Mouse (Mus musculus): ENCODE measurements around the gene Ddx17. TPM values are rescaled to one million over a fixed set of nuclear protein-coding genes. Genes with fewer than 3 reads are reported as not detected.
A peak's percentile ranks its signal among the peaks of the same experiment; 100 is the strongest.

Gene Ddx17
- polyA plus RNA-seq, 1 experiment: 414 TPM

GRCm38 (mm10) chr15:79516171-79517096 lies 30.1 kb downstream of the Ddx17 start, which contains the start of gene Kdelr3:
Kdelr3 (plus strand) TSS chr15:79516411.
- H3K4me3 ChIP-seq (replicated peaks; ENCODE audit: insufficient read depth, low read depth, low read length): peak within 1 kb of the TSS; percentile 52
- TF ChIP-seq CTCF (IDR thresholded peaks at IDR 0.05; ENCODE audit: borderline replicate concordance, insufficient read depth, low read depth, low read length) (no peak), POLR2A (IDR thresholded peaks at IDR 0.05; ENCODE audit: borderline replicate concordance, insufficient read depth, low read length) (no peak)
- no peak within 1 kb of the TSS for H3K27ac ChIP-seq (ENCODE audit: insufficient read depth, low read length)
- under 1% methylated on average over 70 of the region's 71 CpGs for WGBS
- DNase-seq: peak; percentile 38 to 46
- H3K27me3 ChIP-seq (ENCODE audit: control insufficient read depth, insufficient read depth, low read length): no peaks in the 10 kb centered on the region; the same call in 1 of the 2 replicates
- H3K4me1 ChIP-seq (ENCODE audit: control insufficient read depth, insufficient read depth, low read length): peaks cover 12% of the 10 kb centered on the region

GRCm38 (mm10) chr15:79513940-79514339 lies 32.6 kb downstream of the Ddx17 start:
- 23% methylated on average over 9 of the region's 9 CpGs for WGBS
- H3K4me1 ChIP-seq (ENCODE audit: control insufficient read depth, insufficient read depth, low read length): peaks cover 12% of the 10 kb centered on the region

GRCm38 (mm10) chr15:79511553-79512320 lies 34.8 kb downstream of the Ddx17 start:
- peak overlapping the region; percentile 56 for H3K4me3 ChIP-seq (replicated peaks; ENCODE audit: insufficient read depth, low read depth, low read length)
- WGBS: 6% methylated on average over 61 of the region's 61 CpGs
- H3K4me1 ChIP-seq (ENCODE audit: control insufficient read depth, insufficient read depth, low read length): peaks cover 2% of the 10 kb centered on the region; the same call in 1 of the 2 replicates
- H3K27ac ChIP-seq (ENCODE audit: insufficient read depth, low read length): no peak overlapping the region
- no peak for TF ChIP-seq POLR2A (IDR thresholded peaks at IDR 0.05; ENCODE audit: borderline replicate concordance, insufficient read depth, low read length)
- TF ChIP-seq CTCF (IDR thresholded peaks at IDR 0.05; ENCODE audit: borderline replicate concordance, insufficient read depth, low read depth, low read length): no peak
- H3K27me3 ChIP-seq (ENCODE audit: control insufficient read depth, insufficient read depth, low read length): no peaks in the 10 kb centered on the region; the same call in 1 of the 2 replicates
- peak; percentile 78 to 79 for DNase-seq

More at GRCm38 (mm10) chr15:79513940-79514339, 32.6 kb downstream of the Ddx17 start:
- H3K4me3 ChIP-seq (replicated peaks; ENCODE audit: insufficient read depth, low read depth, low read length): no peak overlapping the region
- no peak for DNase-seq
- TF ChIP-seq CTCF (IDR thresholded peaks at IDR 0.05; ENCODE audit: borderline replicate concordance, insufficient read depth, low read depth, low read length) (no peak), POLR2A (IDR thresholded peaks at IDR 0.05; ENCODE audit: borderline replicate concordance, insufficient read depth, low read length) (no peak)
- no peaks in the 10 kb centered on the region; the same call in 1 of the 2 replicates for H3K27me3 ChIP-seq (ENCODE audit: control insufficient read depth, insufficient read depth, low read length)
- no peak overlapping the region for H3K27ac ChIP-seq (ENCODE audit: insufficient read depth, low read length)

- Histone ChIP-seq H3K4me3 (replicated peaks; ENCODE audit: insufficient read depth, low read depth, low read length) (no peak overlapping the region), H3K27me3 (ENCODE audit: control insufficient read depth, insufficient read depth, low read length) (peaks cover under 1% of the 10 kb centered on the region), H3K27ac (ENCODE audit: insufficient read depth, low read length) (no peak overlapping the region), H3K4me1 (ENCODE audit: control insufficient read depth, insufficient read depth, low read length) (peaks cover 5% of the 10 kb centered on the region; the same call in 1 of the 2 replicates)
- 91% methylated on average over 7 of the region's 7 CpGs for WGBS
- DNase-seq: no peak
- no peak for TF ChIP-seq POLR2A (IDR thresholded peaks at IDR 0.05; ENCODE audit: borderline replicate concordance, insufficient read depth, low read length)
- TF ChIP-seq CTCF (IDR thresholded peaks at IDR 0.05; ENCODE audit: borderline replicate concordance, insufficient read depth, low read depth, low read length): no peak
These were observed 36.1 kb downstream of the Ddx17 start for GRCm38 (mm10) chr15:79510425-79510824.

- 69% methylated on average over 6 of the region's 6 CpGs for WGBS
- Histone ChIP-seq H3K27ac (ENCODE audit: insufficient read depth, low read length) (no peak overlapping the region), H3K4me3 (replicated peaks; ENCODE audit: insufficient read depth, low read depth, low read length) (no peak overlapping the region), H3K4me1 (ENCODE audit: control insufficient read depth, insufficient read depth, low read length) (peaks cover 5% of the 10 kb centered on the region; the same call in 1 of the 2 replicates), H3K27me3 (ENCODE audit: control insufficient read depth, insufficient read depth, low read length) (peaks cover 4% of the 10 kb centered on the region)
- no peak for TF ChIP-seq POLR2A (IDR thresholded peaks at IDR 0.05; ENCODE audit: borderline replicate concordance, insufficient read depth, low read length)
- no peak for TF ChIP-seq CTCF (IDR thresholded peaks at IDR 0.05; ENCODE audit: borderline replicate concordance, insufficient read depth, low read depth, low read length)
- DNase-seq: no peak
These were observed 36.5 kb downstream of the Ddx17 start for GRCm38 (mm10) chr15:79509998-79510397.

- TF ChIP-seq POLR2A (IDR thresholded peaks at IDR 0.05; ENCODE audit: borderline replicate concordance, insufficient read depth, low read length) (no peak), CTCF (IDR thresholded peaks at IDR 0.05; ENCODE audit: borderline replicate concordance, insufficient read depth, low read depth, low read length) (no peak)
- Histone ChIP-seq H3K4me1 (ENCODE audit: control insufficient read depth, insufficient read depth, low read length) (peaks cover 5% of the 10 kb centered on the region), H3K27ac (ENCODE audit: insufficient read depth, low read length) (no peak overlapping the region), H3K4me3 (replicated peaks; ENCODE audit: insufficient read depth, low read depth, low read length) (no peak overlapping the region), H3K27me3 (ENCODE audit: control insufficient read depth, insufficient read depth, low read length) (peaks cover 4% of the 10 kb centered on the region)
- WGBS: 43% methylated on average over 31 of the region's 31 CpGs
- no peak for DNase-seq
These were observed 39.3 kb downstream of the Ddx17 start for GRCm38 (mm10) chr15:79507055-79507828.

- H3K4me1 ChIP-seq (ENCODE audit: control insufficient read depth, insufficient read depth, low read length): peaks cover 5% of the 10 kb centered on the region
- WGBS: 28% methylated on average over 7 of the region's 7 CpGs
- no peak for DNase-seq
- peaks cover 4% of the 10 kb centered on the region for H3K27me3 ChIP-seq (ENCODE audit: control insufficient read depth, insufficient read depth, low read length)
- no peak overlapping the region for H3K27ac ChIP-seq (ENCODE audit: insufficient read depth, low read length)
- H3K4me3 ChIP-seq (replicated peaks; ENCODE audit: insufficient read depth, low read depth, low read length): no peak overlapping the region
- TF ChIP-seq CTCF (IDR thresholded peaks at IDR 0.05; ENCODE audit: borderline replicate concordance, insufficient read depth, low read depth, low read length) (no peak), POLR2A (IDR thresholded peaks at IDR 0.05; ENCODE audit: borderline replicate concordance, insufficient read depth, low read length) (no peak)
These were observed 40.1 kb downstream of the Ddx17 start for GRCm38 (mm10) chr15:79506460-79506859.
